Mouse (Mus musculus): ENCODE results near the gene Snx4.
"Not testable (repeated sequence)": the region's sequence is repeated elsewhere in the genome, so short reads cannot be mapped to it uniquely, and the experiment has no call there.

The Snx4 gene

DNA sequence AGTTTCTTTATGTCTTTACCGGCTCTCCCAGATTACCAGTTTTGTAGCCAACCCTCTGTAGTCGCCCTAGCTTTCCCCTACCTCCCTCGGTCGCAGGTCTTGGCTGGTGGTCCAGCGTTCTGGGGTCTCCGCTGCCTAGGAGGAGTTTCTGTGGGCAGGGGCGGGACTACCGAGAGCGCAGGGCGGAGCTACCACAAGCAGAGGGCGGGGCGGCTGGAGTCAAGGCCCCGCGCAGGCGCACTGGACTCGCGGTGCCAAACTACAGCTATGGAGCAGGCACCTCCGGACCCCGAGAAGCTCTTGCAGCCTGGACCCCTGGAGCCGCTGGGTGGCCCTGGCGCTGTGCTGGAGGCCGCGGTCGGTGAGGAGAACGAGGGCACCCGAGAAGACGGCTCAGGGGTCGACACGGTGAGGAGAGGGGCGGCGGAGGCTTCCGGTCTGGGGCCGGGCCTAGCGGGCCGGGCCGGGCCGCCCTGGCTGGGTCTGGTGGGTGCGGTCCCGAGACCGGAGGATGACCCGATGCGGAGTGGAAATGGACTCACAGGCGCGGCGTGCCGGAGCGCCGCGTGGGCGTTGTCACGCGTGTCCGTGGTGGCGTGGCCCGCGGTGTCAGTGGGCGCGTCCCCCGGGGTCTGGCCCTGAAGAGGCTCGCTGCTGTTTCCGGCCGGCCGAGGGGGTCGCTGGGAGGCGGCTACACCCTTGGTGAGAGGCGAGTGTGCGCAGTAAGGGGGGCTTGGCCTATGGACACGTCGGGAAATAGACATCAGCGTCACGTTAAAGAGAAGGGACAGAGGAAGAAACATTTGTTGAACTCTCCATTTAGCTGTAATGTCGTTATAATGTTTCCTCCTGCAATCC lies at the start of gene Snx4:
TSS of gene Snx4 (plus strand) at position 249 of the 858 bp plus-strand sequence.
- DNase-seq (ENCODE audit: low spot score), result peak; percentile 93

DNA sequence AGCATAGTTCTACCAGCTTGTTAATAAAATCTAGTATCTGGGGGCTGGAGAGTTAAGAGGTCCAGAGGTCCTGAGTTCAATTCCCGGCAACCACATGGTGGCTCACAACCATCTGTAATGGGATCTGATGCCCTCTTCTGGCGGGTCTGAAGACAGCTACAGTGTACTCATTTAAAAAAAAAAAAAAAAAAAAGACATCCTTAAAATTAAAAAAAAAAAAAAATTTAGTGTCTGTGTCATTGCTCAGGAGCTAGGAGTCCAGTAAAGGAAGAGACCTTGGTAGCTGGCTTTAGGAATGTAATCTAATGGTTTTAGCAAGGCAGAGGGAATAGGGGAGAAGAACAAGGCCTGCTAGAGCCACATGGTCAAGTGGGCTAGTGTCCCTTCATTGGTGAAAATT lies 40.4 kb upstream of the Snx4 start:
- no peak for DNase-seq (ENCODE audit: low spot score)

DNA sequence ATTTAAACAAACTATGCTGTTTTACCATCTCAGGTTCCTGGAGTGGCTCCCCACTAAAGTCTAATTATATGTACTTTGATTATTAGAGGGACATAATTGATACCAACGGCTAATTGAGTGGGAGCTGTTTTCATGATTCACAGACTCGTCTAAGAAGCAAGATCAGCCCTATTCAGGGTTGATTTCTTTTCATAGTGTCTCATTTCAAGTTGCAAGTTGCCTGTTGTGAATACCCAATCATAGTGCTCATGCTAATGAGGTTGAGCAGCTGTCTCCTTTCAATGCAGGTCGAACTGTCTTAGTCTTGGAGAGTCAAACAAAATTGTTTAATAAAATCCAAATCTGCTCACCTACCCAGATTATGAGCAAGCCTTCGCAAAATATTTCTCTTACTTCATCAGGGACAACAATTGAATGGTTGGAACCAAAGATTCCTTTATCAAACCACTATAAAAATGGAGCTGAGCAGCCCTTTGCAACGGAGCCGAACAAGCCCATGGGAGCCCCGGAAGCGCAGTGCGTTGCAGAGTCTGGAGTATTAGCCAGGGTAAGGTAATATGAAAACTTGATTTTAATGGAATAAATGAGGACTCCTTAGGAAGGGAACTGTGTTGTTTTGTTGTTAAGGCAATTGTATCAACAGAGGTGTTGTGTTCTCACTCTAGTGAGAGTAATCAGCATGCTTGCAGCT lies 34.8 kb upstream of the Snx4 start:
- DNase-seq (ENCODE audit: low spot score), result no peak

DNA sequence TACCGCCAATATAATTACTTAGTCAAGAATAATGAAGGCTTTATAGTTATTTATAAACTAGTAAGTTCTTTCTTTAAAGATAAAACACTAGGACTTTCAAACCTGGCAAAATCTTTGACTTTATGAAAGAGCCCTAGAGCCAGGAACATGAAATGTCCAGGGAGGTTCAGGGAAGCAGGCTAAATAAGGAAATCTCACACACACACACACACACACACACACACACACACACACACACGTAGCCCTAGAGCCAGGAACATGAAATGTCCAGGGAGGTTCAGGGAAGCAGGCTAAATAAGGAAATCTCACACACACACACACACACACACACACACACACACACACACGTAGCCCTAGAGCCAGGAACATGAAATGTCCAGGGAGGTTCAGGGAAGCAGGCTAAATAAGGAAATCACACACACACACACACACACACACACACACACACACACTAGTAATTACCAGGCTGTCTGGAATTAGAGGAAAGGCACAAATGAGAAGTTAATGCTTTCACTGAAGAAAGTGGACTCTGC lies 33.6 kb upstream of the Snx4 start:
- not testable (repeated sequence) for DNase-seq (ENCODE audit: low spot score)

DNA sequence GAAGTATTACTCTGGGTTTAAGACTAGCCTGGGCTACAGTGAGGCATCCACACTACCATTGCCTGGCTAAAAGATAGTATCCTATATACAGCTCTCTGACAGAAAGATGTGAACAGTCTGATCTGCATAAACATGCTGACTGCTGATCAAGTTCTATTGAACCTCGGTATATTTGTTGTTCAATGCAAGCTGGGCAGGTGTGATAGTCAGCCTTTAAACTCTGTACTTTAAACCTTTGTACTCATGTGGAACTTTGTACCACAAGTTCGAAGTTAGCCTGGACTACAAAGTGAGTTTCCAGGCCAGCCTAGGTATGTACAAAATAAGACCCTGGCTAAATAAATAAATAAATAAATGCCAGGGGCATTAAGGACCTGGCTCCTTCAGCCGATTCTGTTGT lies 28.8 kb upstream of the Snx4 start:
- DNase-seq (ENCODE audit: low spot score), result no peak

DNA sequence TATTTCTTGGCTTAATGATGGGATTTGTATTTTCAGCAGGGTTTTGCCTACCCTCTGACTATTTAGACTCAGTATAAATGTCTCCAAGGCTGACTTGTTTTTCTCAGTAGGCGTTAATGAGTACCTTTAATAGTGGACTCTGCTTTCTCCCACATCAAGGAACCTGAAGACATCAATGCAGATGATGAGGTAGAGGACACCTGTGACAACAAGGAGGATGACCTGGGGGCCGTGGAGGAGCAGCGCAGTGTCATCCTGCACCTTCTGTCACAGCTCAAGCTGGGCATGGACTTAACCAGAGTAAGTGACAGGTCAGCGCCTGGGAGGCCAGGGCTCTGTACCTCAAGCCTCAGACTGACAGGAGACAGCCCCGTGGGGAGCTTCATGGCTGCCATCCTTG lies 26.9 kb upstream of the Snx4 start:
- no peak for DNase-seq (ENCODE audit: low spot score)

DNA sequence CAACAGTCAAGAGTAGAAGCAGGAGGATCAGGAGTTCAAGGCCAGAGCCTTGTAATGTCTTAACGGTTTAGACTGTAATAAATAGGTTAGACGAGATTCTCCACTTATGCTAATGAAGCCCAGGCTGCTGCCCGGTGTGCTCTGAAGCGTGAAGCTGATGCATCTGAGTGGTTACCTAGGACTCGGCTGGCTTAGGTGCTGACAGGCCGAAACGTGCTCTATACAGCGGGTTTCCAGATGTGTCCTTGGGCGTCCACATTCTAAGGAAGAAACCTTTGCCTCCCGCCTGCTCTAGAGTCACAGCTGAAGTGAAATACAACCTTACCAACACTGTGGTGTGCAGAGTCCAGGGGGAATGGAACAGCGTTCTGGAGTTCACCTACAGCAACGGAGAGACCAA lies 17.1 kb upstream of the Snx4 start:
- DNase-seq (ENCODE audit: low spot score), result no peak

DNA sequence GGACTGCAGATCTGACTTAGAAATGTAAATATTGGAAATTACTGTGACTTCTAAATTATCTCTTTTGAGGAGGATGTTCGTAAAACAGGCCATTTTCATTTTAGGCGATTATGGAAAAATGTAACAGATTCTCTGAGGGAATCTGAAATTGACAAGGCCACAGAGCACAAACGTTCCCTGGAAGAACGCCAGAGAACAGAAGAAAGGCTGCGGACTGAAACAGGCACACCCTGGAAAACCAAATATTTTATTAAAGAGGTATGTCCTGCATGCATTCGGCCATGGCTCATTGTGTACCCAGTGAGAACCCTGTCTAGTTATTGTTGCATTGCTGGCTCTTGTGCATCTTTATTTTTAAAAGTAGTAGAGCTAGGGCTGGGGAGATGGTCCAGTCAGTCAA lies 15.1 kb upstream of the Snx4 start:
- DNase-seq (ENCODE audit: low spot score), result no peak

DNA sequence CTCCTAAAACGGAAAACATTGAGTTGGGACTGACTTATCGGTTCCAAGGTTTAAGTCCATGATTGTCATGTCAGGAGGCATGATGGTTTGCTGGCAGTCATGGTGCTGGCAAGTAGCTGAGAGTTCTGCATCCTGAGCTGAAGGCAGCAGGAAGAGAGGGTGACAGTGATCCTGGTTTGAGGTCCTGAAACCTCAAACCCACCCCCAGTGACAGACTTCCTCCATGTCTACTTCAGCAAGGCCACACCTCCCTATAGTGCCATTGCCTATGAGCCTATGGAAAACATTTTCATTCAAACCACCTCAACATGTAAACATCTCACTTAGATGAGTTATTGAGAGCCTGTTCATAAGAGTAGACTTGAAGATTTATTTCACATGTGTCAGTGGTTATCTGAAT lies 11.9 kb upstream of the Snx4 start:
- no peak for DNase-seq (ENCODE audit: low spot score)

DNA sequence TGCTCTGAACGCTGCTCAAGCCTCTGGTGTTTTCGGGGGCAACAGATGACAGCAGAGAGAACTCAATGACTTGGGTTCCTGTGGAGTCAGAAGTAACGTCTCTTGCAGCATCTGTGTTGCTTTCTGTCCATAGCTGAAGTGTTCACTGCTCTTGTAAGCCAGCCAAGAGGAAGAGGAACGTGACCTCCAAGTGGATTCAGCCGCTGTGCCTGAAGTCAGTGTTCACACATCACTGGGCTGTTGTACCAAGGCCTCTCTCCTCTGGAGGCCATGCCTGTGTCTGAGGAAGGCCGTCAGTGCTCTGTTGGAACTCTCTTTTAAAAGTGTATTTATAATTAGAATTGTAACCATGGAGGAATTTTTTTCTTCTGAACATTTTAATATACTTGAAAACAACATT lies 9.2 kb upstream of the Snx4 start:
- no peak for DNase-seq (ENCODE audit: low spot score)

DNA sequence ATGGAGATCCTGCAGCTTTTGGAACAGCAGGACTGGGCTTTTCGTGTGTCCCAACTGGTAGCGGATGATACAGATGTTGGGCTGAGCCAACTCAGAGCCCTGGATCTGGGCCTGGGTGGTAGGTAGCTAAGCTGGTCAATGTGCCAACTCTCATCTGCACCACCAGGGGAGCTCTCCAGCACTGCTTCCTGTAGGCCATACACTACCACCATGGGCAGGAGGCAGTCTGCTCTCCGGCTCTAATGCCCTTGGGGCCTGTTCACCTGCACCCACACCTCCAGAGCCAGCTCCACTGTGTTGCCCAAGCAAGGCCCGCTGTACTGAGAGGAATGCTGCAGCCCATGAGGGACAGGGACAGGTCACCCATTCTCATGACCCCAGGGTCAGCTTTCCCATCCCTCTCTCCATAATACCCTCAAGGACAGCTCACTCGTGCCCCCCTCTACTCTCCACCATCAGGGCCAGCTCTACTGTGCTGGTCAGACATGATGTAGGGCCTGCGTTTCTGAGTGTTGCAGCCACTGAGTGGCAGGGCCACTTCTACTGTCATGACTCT lies 7.0 kb upstream of the Snx4 start:
- no peak for DNase-seq (ENCODE audit: low spot score)

DNA sequence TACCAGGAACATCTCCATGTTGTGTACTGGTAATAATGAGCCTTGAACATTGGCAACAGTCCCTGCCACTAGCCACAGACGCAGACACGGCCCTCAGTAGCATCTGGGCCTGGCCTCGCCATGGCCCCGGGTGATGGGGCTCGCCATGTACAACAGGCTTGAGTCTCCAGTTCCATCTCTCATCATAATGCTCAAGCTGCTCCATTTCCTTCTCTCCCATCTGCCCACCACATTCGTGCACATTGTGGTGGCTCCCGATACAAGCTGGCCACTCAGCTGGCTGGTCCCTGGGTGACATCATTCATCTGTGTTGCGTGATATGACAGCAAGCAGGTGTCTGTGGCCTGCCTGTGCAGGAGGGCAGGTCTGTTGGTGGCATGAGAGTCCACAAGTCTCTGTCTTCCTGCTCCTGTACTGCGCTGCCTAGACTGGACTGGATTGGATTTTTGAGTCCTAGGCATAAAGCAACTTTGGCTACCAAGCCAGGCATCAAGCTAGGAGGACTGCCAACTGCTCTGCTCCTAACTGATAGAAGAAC lies 6.2 kb upstream of the Snx4 start:
- no peak for DNase-seq (ENCODE audit: low spot score)

DNA sequence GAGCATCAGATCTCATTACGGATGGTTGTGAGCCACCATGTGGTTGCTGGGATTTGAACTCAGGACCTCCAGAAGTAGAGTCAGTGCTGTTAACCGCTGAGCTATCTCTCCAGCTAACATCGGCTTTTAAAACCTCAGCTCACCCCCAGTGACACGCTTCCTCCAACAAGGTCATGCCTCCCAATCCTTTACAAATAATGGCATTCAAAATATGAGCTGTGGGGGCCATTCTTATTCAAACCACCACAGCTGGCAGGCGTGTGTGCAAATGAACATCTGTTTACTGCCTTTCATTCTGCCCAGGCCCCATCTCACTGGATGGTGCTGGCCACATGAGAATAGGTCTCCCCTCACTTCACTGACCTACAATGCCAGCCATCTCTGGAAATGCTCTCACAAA lies 4.7 kb upstream of the Snx4 start:
- DNase-seq (ENCODE audit: low spot score), result no peak

DNA sequence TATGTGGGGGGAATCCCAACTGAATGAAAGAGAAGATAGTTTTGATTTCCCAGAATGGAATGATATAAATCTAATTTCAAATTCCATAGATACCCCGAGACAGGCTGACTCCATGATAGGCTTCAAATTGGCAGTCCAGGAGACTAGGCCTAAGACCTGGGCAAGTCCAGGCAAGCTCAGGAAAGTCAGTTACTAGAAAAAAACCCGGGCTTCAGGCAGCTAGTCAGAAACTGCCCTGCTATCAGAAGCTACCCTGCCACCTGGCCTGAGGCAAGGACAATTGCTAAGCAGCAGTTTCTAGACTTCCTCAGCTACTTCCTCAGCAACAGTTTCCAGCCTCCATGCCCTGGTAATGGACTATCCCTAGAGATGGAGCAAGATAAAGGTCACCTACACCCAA lies 4.2 kb upstream of the Snx4 start:
- DNase-seq (ENCODE audit: low spot score), result no peak

DNA sequence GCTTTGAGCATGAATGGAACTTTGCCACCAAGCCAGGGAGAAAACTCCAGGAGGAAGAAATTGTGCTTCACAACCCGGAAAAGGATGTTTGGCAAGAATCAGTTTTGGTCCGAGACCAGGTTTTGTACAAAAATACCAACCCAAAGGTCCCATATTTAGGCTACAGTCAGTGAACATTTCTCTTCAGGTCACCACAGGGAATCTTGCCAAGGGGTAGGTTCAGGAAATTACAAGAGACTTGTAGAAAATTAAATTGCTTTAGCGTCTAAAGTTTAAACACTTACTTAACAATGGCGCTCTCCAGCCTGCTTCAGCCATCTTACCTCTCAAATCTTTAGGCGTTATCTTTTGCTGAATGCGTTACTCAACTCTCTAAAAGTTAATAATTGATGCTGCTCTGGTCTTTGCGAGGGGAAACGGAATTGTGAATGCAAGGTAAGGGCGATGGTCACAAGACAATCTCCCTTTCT lies 556 bp upstream of the Snx4 start:
- peak; percentile 28 for DNase-seq (ENCODE audit: low spot score)

DNA sequence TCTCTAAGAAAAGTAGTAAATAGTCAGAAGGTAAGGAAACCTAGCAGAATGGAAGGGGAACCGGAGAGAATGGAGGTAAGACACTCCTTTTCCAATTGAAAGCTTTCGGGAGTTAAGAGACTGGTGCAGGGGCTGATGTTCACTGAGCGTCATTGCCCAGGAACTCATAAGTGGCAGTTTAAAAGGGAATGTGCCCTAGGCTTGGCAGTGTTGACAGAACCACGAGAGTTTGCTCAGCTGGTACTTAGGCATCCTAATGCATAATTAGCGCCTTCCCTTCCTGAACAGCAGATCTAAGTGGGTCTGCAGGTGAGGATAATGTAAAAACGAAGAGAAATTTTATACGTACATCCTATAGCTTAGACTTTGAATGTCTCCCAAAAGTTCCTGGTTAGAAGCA lies 4.4 kb downstream of the Snx4 start:
- DNase-seq (ENCODE audit: low spot score), result no peak

DNA sequence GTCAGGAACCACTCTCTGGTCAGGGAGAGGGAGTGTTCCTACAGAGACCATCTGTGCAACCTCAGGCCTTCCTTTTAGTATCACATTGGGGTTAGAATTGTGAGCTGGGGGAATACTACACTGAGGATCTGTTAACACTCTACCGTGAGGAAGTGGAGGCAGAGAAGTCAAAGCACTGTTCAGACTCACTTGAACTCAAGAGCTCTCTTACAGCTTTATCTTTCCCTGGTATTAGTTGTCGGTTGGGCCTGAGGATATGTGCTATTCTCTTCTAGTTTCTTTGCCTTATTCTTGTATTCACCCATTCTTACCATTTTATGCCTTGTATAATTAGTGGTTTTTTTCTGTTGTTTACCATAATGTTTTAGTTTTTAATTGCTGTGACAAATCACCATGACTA lies 7.3 kb downstream of the Snx4 start:
- no peak for DNase-seq (ENCODE audit: low spot score)

DNA sequence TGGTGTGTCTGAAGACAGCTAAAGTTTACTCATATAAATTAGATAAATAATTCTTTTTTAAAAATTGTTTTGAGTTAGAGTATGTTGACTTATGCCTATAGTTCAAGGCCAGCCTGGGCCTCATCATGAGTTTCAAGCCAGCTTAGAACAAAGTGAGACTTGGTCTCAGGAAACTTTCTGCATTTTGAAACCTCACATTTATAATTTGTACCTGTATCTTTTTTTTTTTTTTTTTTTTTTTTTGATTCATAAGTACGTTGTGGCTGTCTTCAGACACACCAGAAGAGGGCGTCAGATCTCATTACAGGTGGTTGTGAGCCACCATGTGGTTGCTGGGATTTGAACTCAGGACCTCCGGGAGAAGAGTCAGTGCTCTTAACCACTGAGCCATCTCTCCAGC lies 8.6 kb downstream of the Snx4 start:
- no peak for DNase-seq (ENCODE audit: low spot score)

DNA sequence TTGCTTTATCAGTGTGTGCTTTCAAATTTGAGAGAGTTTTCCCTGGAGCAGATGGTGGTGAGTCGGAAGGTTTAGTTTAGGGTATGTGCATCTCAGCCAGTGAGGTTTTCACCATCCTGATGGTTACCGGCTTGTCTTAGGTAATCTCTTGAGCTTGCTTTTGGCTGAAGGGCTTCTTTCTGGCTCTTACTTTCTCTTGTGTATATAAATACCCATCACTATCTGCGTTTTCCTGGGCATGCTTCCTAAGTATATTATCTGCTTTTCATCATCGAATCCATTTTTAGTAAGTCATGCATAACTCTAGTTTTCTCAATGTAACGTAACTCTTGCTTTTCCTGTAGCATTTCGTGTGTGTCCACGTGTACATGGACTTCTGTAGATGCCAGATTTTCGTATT lies 9.6 kb downstream of the Snx4 start:
- no peak for DNase-seq (ENCODE audit: low spot score)

DNA sequence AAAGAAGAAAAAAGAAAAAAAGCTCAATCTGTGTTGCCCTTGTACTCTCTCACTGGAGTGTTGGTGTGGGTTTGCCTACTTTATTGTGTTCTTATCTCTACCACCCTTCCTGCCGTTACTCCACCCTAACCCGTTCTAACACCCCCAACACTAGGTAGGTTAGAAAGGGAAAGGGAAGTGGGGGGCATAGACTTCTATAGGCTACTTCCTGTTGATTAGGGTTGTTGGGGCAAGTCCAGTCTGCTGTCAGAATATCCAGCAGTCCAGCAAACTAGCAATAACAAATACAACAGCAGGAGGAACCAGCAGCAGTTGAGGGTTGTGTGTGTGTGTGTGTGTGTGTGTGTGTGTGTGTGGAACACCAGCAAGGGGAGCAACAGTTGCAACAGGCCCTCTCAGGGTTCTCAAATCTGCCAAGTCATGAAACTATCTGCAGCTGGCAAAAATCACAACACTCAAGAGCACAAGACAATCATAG lies 10.4 kb downstream of the Snx4 start:
- no peak for DNase-seq (ENCODE audit: low spot score)

DNA sequence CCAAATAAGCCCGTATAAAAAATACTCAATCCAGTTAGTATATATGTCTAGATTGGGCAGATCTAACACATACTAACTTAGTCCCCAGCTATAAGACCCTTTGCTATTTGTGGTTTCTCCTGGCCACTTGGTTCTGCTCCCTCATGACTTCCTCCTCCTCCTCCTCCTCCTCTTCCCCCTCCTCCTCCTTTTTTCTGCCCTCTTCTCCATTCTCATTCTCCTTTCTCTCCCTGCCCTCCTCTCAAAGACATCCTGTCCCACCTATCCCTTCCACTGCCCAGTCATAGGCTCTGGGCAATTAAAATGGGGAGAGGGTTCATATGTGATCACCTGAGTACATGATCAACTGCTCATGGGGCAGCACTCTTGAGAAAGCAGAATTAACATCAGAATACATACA lies 10.9 kb downstream of the Snx4 start:
- DNase-seq (ENCODE audit: low spot score), result no peak

DNA sequence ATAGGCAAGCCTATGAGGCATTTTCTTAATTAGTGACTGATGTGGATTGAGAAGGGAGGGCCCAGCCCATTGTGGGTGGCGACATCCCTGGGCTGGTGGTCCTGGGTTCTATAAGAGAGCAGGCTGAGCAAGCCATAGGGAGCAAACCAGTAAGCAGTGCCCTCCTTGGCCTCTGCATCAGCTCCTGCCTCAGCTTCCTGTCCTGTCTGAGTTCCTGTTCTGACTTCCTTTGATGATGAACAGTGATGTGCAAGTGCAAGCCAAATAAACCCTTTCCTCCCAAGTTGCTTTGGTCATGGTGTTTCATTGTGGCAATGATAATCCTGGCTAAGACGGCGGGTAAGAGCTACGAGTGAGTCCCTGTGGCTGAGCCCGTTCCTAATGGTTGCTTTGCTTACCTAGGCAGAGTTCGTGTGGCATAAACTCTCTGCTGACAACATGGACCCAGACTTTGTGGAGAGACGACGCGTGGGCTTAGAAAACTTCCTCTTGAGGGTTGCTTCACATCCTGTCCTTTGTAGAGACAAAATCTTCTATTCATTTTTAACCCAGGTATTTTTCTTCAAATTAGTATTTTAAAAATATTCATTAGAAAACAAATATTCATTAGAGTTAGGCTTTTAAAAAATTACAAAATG lies 16.5 kb downstream of the Snx4 start:
- no peak for DNase-seq (ENCODE audit: low spot score)

All from ovary, postnatal 14 days (tissue).